Mouse (Mus musculus) heart, postnatal 36 days (tissue): ENCODE data around the gene Astl. TPM values are rescaled to one million over a fixed set of nuclear protein-coding genes. Genes with fewer than 3 reads are reported as not detected.
A peak's percentile ranks its signal among the peaks of the same experiment; 100 is the strongest.

ENCODE experiments used
- DNase-seq, 2 experiments: peaks; one replicate each; pipeline ENCODE4 v3.0.0; 2021 to 2022
- intact Hi-C: fragments of 180-260 bp; cut with DNase I; formaldehyde crosslinking; loops from one replicate; pipeline ENCODE4 v1.15.1; 2025
- total RNA-seq, 2 experiments: library from RNA; stranded (reverse); gene quantifications; 2 replicates each; pipeline ENCODE4 v1.2.3; 2021

The Astl gene
- total RNA-seq, 2 experiments from 2014 or later = not detected

DNA sequence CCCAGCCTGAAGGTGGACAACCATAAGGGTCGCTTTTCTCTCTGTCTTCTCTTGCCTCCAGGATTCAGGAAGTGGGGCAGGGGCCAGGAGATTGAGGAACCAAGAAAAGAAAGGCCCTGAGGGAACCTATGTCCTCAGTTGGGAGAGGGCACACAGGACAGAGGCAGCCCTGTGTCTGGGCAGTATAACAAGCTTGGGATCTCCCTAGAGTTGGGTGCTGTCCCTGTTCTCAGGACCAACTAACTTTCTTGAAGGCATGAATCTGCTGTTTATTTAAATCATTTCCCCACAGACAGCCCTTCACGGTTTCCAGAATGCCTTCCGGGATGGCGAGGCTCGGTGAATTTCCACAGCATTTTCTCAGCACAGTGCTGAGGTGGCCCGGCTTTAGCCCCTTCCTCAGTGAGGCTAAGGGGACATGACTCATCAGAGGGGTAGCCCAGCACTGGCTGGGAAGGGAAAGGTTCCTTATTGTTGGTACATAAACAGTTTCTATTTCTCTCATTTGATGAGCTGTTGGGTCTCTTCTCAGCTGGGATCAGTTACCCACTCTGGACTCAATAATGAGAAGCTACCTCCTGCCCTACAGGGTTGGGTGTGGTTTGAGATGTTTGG lies 15.7 kb upstream of the Astl start:
- no peak for DNase-seq

DNA sequence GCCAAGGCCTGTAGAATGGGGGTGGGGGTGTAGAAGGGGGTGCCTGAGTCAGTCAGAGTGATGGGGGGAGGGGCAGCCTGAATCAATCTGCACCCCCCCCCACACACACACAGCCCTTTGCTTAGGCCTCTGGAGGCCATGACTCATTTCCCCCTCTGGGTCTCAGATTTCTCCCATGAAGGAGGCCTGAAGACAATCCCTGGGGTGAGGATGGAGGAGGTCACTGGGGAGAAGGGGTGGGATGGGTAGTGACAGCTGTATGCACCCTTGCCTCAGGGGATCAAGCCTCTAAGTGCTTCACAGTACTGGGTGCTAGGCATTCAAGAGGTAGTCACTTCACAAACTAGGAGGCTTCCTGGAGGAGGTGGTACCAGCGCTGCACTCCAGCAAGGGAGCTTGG lies 14.8 kb upstream of the Astl start:
- intact Hi-C loops = no loop called here
- no peak for DNase-seq

More for the DNA sequence above, 15.7 kb upstream of the Astl start:
- intact Hi-C loops = no loop called here

DNA sequence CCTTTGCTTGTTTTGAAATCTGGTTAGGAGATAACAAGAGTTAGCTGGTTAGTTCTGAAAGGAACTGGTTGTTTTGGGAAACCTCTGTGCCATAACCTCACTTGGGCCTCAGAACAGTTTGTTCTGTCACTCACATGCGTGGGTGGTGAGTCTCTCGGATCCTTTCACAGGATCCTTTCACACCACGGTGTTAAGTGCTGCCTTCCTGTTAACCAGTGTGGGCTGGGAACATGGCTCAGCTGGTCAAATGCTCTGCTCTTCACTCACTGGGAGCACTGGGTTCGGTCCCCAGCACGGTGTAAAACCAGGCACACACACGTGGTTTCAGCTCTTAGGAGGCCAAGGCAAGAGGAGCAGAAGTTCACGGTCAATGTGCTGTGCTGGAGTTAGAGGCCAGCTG lies 14.0 kb upstream of the Astl start:
- intact Hi-C loops = no loop called here
- DNase-seq = no peak

GRCm38 (mm10) chr2:127328090-127328851 lies 10.2 kb upstream of the Astl start:
- intact Hi-C loops = no loop called here
- no peak for DNase-seq

DNA sequence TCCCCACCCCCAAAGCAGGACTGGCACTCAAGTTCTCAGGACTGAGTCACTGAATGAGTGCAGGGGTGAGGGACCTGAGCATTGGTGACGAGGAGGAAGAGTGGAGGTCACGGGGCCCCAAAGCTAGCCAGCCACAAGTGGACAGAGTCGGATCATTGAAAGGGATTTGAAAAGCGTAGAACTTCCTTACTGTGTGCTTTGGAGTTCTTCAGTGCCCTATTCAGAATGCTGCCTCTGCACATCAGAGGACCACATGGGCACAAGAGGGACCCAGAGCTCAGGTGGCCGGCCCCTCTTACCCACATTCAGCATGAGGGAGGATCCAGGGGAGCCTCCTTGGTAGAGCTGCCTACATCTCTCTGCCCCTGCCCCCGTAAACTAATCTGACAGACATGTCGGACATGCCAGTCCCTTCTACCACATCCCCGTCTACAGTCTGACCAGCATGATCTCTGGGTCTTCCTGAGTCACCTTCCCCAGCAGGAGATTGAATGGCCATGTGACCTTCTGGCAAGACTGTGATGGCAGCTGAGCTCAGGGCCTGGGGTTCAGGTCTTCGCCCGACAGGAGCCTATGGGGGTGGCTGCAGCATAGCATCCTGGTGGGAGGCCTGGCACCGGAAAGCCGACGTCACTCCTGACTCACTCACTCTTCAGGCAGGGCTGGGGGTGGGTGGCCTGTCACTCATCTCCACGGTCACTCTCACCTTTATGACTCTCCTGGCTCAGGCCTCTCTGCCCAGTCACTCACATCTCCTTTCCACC lies 5.5 kb upstream of the Astl start:
- intact Hi-C loops = no loop called here
- no peak for DNase-seq

DNA sequence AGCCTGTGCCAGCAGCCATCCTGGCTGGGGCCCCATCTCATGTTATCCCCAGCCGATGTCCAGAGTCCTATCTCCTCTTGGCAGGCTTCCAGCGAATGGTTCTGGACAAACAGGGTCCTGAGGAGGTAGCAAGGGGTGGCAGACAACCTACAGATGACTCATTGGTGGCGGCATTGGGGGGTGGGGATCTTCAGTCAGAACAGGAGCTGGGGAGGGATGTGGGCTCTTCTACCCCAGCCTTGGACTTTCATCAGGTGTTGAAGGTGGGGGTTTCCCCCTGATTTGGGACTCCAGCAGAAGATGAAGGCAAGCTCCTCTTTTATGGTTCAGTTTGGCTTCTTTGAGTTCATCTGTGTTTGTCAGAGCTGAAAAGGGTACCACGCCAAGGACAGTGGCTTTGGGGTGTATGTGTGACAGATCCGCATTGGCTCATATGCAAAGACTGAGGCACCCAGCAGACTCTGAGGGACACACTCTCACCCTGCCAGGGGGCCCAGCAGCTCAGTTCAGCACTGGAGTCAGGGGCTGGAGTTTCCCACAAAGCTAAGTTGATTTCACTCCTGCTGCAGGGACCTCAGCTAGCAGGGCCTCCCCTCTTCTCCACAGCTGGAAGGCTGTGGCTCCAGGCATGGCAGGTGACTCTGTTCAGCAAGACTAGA lies 4.4 kb upstream of the Astl start:
- DNase-seq = no peak
- intact Hi-C loops = no loop called here

- peak in 1 of 2 experiments; percentile 22 for DNase-seq
- intact Hi-C loops = no loop called here
Measured at GRCm38 (mm10) chr2:127335078-127335541, 3.3 kb upstream of the Astl start.

DNA sequence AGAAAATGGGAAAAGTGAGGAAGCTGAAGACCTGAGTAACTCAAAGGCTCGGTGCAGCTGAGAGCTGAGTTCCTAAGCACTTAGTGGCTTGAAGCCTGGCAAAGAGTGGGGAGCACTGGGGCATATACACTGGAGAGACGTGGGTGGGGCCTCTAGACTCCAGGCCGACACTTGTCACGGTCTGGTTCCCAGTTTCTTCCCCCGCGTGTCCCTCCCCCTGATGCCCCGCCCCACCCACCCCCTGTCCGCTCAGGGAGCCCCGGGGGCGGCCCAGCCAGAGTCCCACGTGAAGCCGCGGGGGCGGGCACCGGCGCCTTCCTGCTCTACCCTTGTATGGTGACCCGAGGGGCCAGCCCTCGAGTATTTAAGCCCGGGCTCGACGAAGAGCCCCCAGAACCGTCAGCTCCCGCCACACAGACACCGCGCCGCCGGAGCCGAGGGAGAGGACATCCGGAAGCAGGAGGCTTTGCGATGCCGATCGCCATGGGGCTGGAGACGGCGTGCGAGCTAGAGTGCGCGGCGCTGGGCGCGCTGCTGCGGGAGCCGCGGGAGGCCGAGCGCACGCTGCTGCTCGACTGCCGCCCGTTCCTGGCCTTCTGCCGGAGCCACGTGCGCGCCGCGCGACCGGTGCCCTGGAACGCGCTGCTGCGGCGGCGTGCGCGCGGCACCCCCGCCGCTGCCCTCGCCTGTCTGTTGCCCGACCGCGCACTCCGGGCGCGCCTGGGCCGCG lies 2.5 kb upstream of the Astl start, which contains the start of gene Dusp2:
TSS of gene Dusp2 (plus strand) at position 393 of the 730 bp plus-strand sequence.
- intact Hi-C loops = no loop called here
- DNase-seq = peak; percentile 76 to 82

DNA sequence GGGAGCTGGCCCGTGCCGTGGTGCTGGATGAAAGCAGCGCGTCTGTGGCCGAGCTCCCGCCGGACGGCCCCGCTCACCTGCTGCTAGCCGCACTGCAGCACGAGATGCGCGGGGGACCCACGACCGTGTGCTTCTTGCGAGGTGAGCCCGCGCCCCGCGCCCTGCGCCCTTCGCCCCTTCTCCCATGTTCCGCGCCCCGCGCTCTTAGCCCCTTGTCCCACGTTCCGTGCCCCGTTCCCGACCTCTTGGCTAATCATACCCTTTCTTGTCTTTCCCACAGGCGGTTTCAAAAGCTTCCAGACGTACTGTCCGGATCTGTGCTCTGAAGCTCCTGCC lies 2.0 kb upstream of the Astl start:
- intact Hi-C loops = no loop called here
- no peak for DNase-seq

GRCm38 (mm10) chr2:127336885-127337284 lies 1.6 kb upstream of the Astl start:
- intact Hi-C loops = no loop called here
- no peak for DNase-seq

DNA sequence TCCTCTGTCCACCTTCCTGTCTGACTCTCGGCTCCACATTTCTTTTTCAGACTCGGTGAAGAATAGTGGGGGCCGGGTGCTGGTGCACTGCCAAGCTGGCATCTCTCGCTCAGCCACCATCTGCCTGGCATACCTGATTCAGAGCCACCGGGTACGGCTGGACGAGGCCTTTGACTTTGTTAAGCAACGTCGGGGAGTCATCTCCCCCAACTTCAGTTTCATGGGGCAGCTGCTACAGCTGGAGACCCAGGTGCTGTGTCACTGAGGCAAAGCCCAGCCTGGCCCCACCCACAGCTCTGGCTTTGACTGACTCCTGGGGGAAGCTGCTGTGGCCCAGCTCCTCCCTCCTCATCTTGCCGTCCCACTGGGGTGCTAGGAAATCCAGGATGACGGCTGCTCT lies 908 bp upstream of the Astl start:
- intact Hi-C loops = no loop called here
- no peak for DNase-seq

DNA sequence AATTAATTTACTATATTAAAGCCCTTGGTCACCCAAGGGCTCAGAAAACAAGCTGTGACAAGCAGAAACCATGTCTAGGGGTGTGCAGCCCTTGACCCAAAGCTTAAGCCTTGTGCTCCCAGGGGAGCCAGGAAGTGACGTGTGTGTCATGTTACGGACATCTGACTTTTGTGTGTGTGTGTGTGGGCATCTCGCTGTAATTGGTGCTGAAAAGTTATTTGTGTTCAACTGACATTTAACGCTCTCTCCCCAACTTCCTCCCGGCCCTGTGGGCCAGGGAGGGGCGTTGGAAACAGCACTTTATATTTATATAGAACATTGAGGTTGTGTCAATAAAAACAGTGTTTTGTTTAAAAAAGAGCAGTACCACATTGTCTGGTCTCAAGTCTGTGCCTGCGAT lies 427 bp upstream of the Astl start:
- DNase-seq = no peak
- intact Hi-C loops = no loop called here

- intact Hi-C loops = no loop called here
Measured at GRCm38 (mm10) chr2:127338833-127339232, 394 bp downstream of the Astl start.

GRCm38 (mm10) chr2:127339262-127339661 lies 823 bp downstream of the Astl start:
- intact Hi-C loops = no loop called here
- no peak for DNase-seq

More at GRCm38 (mm10) chr2:127338833-127339232, 394 bp downstream of the Astl start:
- DNase-seq = no peak

DNA sequence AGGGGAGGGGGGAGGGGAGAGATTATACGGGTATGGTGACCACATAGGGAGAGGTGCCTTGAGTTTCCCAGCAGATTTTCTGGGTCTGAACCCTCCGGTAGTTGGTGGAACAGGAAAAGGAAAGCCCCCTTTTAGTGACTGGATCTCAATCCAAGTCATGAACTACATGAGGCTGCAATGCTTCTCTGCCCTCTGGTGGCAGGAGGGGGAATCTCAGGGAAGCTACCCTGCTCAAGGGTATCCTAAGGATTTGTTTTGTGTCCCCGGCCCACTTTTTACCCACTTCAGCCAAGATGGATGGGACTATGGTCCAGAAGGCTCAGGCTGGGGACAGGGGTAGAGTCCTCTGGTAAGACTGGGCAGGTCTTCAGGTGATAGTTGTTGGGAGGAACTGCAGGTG lies 2.7 kb downstream of the Astl start:
- intact Hi-C loops = loop anchor here (2.0 kb wide), 3 partner anchors 32 to 176 kb away; no protein-coding TSS in a partner anchor
- peak; percentile 56 to 71 for DNase-seq

DNA sequence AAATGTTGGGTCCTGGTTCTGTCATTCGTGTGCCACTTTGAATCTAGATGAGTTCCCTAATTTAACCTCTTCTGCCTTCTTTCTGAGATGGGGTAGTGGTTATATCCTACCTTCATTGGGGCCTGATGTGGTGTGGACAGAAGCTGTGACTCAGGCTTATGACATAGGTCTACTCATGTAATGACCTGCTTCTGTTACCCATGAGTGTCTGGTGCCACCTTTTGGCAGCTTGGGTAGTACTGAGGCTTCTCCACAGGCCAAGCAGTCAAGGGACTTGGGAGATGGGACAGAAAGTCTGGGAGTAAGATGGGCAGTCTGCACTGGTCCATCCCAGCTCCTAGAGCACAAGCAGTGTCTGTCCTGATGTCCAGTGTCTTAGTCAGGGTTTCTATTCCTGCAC lies 7.9 kb downstream of the Astl start:
- DNase-seq = no peak

GRCm38 (mm10) chr2:127347147-127347985 lies 8.9 kb downstream of the Astl start:
- intact Hi-C loops = no loop called here
- DNase-seq = no peak

More for the DNA sequence above, 7.9 kb downstream of the Astl start:
- intact Hi-C loops = no loop called here

- intact Hi-C loops = no loop called here
- DNase-seq = no peak
Measured at GRCm38 (mm10) chr2:127353881-127354280, 15.4 kb downstream of the Astl start.
